Mouse (Mus musculus): Measurements from ENCODE around the gene Fbln2.

Gene Fbln2

GRCm38 (mm10) chr6:91185502-91185901 is 26.8 kb upstream of the Fbln2 start:
- Histone ChIP-seq H3K4me1 (replicated peaks; ENCODE audit: low read depth, low read length) (peaks cover 15% of the 10 kb centered on the region), H3K9me3 (ENCODE audit: low read length) (no peaks in the 10 kb centered on the region), H3K36me3 (ENCODE audit: insufficient read depth, low read length) (no peaks in the 10 kb centered on the region), H3K27me3 (ENCODE audit: insufficient read depth, low read length) (peaks cover 31% of the 10 kb centered on the region), H3K4me3 (replicated peaks; ENCODE audit: low read length) (no peak overlapping the region)
- TF ChIP-seq CTCF (conservative IDR thresholded peaks at IDR 0.05; ENCODE audit: low read length) (no peak), NANOG (IDR thresholded peaks at IDR 0.05; ENCODE audit: borderline replicate concordance, low read length) (no peak), POU5F1 (IDR thresholded peaks at IDR 0.05; ENCODE audit: borderline replicate concordance, low read length) (no peak)

DNA sequence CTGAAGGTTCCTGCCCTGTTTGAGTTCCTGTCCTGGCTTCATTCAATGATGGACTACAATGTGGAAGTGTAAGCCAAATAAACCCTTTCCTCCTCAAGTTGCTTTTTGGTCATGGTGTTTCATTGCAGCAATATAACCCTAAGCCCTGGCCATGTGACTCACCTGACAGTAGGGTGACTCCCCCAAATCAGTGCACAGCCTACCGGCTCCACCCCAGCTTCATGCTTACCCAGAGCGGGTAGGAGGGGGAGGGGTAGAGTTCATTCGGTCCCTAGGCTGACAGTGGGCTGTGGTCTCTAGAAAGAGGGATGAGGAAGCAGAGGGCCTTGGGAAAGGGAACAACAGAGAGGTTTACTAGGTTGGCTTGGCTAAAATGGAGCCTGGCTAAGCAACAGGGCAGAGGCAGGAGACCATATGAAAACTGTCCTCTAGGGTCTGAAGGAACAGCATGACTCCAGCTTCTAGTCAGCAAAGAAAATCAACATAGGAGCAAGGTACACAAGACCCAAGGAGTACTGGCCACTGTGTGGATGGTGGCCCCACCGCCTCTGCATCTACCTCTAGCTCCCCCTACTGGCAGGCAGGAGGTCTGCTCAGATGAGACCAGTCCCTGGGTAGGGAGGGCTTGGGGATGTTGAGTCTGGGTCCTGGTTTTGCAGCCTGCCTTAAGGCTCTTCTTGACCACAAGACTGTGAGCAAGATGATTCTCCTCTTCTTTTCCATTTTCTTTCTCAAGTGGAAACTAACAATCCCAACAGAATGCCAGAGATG is 25.9 kb upstream of the Fbln2 start:
- no peak overlapping the region for H3K4me3 ChIP-seq (replicated peaks; ENCODE audit: low read length)
- H3K36me3 ChIP-seq (ENCODE audit: insufficient read depth, low read length), result no peaks in the 10 kb centered on the region
- H3K27me3 ChIP-seq (ENCODE audit: insufficient read depth, low read length), result peaks cover 33% of the 10 kb centered on the region
- H3K9me3 ChIP-seq (ENCODE audit: low read length), result no peaks in the 10 kb centered on the region
- TF ChIP-seq NANOG (IDR thresholded peaks at IDR 0.05; ENCODE audit: borderline replicate concordance, low read length), result no peak
- TF ChIP-seq CTCF (conservative IDR thresholded peaks at IDR 0.05; ENCODE audit: low read length), result peak; percentile 92
- no peak for TF ChIP-seq POU5F1 (IDR thresholded peaks at IDR 0.05; ENCODE audit: borderline replicate concordance, low read length)
- peaks cover 7% of the 10 kb centered on the region for H3K4me1 ChIP-seq (replicated peaks; ENCODE audit: low read depth, low read length)

DNA sequence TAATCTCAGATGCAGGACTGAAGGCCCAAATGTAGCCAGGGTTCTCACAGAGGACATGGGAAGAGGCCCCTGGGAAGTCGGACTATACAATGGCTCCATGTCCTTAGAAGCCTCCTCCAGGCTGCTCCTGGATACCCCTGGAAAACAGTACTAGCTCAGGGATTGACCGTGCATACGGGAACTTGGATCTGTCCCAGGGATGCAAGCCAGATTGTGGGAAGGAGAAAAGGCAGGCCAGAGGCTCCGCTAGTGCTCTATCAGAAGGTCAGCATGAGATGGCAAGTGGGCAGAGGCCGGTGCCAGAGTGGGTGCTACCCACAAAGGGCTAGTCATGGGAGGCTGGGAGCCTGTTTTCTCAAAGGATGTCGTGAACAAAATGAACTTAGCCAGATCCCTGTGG is 25.3 kb upstream of the Fbln2 start:
- Histone ChIP-seq H3K4me1 (replicated peaks; ENCODE audit: low read depth, low read length) (0 out of 2 replicates have a peak, but pooled peaks cover 3% of the 10 kb centered on the region), H3K9me3 (ENCODE audit: low read length) (no peaks in the 10 kb centered on the region), H3K36me3 (ENCODE audit: insufficient read depth, low read length) (no peaks in the 10 kb centered on the region), H3K27me3 (ENCODE audit: insufficient read depth, low read length) (peaks cover 34% of the 10 kb centered on the region), H3K4me3 (replicated peaks; ENCODE audit: low read length) (no peak overlapping the region)
- TF ChIP-seq NANOG (IDR thresholded peaks at IDR 0.05; ENCODE audit: borderline replicate concordance, low read length) (no peak), POU5F1 (IDR thresholded peaks at IDR 0.05; ENCODE audit: borderline replicate concordance, low read length) (no peak), CTCF (conservative IDR thresholded peaks at IDR 0.05; ENCODE audit: low read length) (no peak)

DNA sequence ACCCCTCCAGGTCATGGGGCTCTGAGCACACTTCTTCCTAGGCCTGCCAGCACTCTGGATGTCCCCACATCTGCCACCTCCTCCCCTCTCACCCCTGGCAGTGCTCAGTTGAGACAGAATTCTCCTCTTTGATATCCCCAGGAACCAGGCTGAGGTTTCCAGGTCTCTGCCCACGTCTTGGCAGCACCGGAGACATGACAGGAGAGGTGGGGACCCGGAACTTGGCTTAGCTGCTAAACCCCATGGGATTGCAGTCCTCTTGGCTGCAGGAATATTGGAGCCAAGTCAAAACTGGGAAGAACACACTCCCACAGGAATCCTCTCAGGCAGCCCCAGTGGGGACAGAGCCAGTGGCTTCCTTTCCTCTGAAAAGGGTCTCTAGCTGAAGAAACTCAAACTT is 24.4 kb upstream of the Fbln2 start:
- no peak overlapping the region for H3K4me3 ChIP-seq (replicated peaks; ENCODE audit: low read length)
- no peaks in the 10 kb centered on the region for H3K9me3 ChIP-seq (ENCODE audit: low read length)

DNA sequence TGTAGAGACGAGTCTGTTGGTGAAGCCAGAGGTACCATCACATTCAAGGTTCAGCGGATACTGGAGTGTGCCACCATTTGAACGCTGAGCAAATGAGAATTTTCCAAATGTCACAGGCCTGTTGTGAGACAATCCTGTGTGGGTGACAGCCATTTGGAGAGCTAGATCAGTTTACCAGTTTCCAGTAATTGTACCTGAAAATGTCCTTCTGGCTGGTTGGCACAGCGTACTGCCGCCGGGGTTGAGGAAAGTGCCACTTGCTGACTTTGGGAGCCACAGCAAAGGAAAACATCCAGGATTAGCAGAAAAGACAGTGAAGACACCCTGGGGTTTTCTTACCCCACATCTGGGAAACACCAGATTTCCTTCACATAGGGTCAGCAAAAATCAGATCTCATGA is 22.3 kb upstream of the Fbln2 start:
- Histone ChIP-seq H3K9me3 (ENCODE audit: low read length) (no peaks in the 10 kb centered on the region), H3K4me1 (replicated peaks; ENCODE audit: low read depth, low read length) (0 out of 2 replicates have a peak, but pooled peaks cover 3% of the 10 kb centered on the region), H3K36me3 (ENCODE audit: insufficient read depth, low read length) (no peaks in the 10 kb centered on the region)

More for the DNA sequence above, 24.4 kb upstream of the Fbln2 start:
- no peak for TF ChIP-seq NANOG (IDR thresholded peaks at IDR 0.05; ENCODE audit: borderline replicate concordance, low read length)
- no peak for TF ChIP-seq CTCF (conservative IDR thresholded peaks at IDR 0.05; ENCODE audit: low read length)
- TF ChIP-seq POU5F1 (IDR thresholded peaks at IDR 0.05; ENCODE audit: borderline replicate concordance, low read length), result no peak
- Histone ChIP-seq H3K36me3 (ENCODE audit: insufficient read depth, low read length) (no peaks in the 10 kb centered on the region), H3K4me1 (replicated peaks; ENCODE audit: low read depth, low read length) (0 out of 2 replicates have a peak, but pooled peaks cover 3% of the 10 kb centered on the region), H3K27me3 (ENCODE audit: insufficient read depth, low read length) (peaks cover 42% of the 10 kb centered on the region)

DNA sequence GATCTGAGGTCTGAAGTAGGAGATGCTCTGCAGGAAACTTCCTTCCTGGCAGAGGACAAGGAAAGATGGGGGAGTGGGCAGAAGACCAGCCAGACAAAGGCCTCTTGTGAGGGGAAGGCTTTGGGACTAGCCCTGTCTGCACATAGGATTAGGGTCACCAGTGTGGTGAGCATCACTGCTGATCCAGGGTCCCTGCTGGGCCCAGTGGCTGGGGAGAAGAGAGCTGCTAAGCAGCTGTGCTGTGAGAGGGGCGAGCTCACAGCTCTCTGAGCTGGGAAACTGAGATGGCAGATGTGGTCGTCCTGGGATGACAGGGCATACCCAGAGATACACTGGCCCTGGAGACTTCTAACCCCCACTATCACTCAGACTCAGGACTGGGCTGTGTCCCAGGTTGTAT is 20.8 kb upstream of the Fbln2 start:
- TF ChIP-seq NANOG (IDR thresholded peaks at IDR 0.05; ENCODE audit: borderline replicate concordance, low read length) (no peak), CTCF (conservative IDR thresholded peaks at IDR 0.05; ENCODE audit: low read length) (no peak), POU5F1 (IDR thresholded peaks at IDR 0.05; ENCODE audit: borderline replicate concordance, low read length) (no peak)
- Histone ChIP-seq H3K27me3 (ENCODE audit: insufficient read depth, low read length) (peaks cover 53% of the 10 kb centered on the region), H3K4me1 (replicated peaks; ENCODE audit: low read depth, low read length) (no peaks in the 10 kb centered on the region), H3K36me3 (ENCODE audit: insufficient read depth, low read length) (no peaks in the 10 kb centered on the region), H3K4me3 (replicated peaks; ENCODE audit: low read length) (no peak overlapping the region), H3K9me3 (ENCODE audit: low read length) (no peaks in the 10 kb centered on the region)

More for the DNA sequence above, 22.3 kb upstream of the Fbln2 start:
- Histone ChIP-seq H3K27me3 (ENCODE audit: insufficient read depth, low read length) (peaks cover 50% of the 10 kb centered on the region), H3K4me3 (replicated peaks; ENCODE audit: low read length) (no peak overlapping the region)
- no peak for TF ChIP-seq CTCF (conservative IDR thresholded peaks at IDR 0.05; ENCODE audit: low read length)
- TF ChIP-seq NANOG (IDR thresholded peaks at IDR 0.05; ENCODE audit: borderline replicate concordance, low read length), result no peak
- TF ChIP-seq POU5F1 (IDR thresholded peaks at IDR 0.05; ENCODE audit: borderline replicate concordance, low read length), result no peak

GRCm38 (mm10) chr6:91192421-91192820 is 19.8 kb upstream of the Fbln2 start:
- Histone ChIP-seq H3K36me3 (ENCODE audit: insufficient read depth, low read length) (no peaks in the 10 kb centered on the region), H3K27me3 (ENCODE audit: insufficient read depth, low read length) (peaks cover 49% of the 10 kb centered on the region), H3K9me3 (ENCODE audit: low read length) (no peaks in the 10 kb centered on the region), H3K4me1 (replicated peaks; ENCODE audit: low read depth, low read length) (no peaks in the 10 kb centered on the region), H3K4me3 (replicated peaks; ENCODE audit: low read length) (no peak overlapping the region)
- TF ChIP-seq POU5F1 (IDR thresholded peaks at IDR 0.05; ENCODE audit: borderline replicate concordance, low read length) (no peak), CTCF (conservative IDR thresholded peaks at IDR 0.05; ENCODE audit: low read length) (no peak), NANOG (IDR thresholded peaks at IDR 0.05; ENCODE audit: borderline replicate concordance, low read length) (no peak)

DNA sequence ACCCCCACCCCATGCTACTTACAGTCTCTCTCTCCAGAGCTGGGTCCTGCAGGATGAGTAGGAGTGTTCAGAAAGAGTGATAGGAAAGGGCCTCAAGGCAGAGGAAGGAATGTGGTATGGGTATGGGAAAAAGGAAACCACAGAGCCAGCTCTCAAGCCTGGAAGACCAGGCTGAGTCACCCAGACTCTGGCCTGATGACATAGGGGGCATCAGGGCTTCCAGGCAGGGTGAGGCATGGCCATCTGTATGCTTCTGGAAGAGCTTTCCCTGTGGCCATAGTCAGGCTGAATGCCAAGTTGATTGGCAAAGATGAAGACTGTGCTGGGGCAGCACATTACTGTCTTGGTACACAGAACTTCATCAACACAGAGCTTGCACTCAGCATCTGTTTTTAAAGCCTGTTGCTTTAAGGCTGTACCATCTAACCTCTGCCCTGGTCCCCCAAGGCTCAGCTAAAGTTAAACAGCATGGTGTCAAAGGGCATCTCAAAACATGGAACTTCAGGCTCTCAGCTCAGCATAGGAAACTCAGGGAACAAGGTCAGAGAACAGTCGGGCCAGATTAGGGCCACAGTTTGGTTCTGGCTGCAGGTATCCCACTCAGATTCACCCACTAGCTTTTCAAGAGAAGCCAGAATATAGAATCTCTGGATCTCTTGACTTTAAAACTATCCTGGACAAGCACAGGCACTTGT is 19.3 kb upstream of the Fbln2 start:
- no peaks in the 10 kb centered on the region for H3K9me3 ChIP-seq (ENCODE audit: low read length)
- TF ChIP-seq POU5F1 (IDR thresholded peaks at IDR 0.05; ENCODE audit: borderline replicate concordance, low read length) (no peak), NANOG (IDR thresholded peaks at IDR 0.05; ENCODE audit: borderline replicate concordance, low read length) (no peak), CTCF (conservative IDR thresholded peaks at IDR 0.05; ENCODE audit: low read length) (no peak)
- H3K4me3 ChIP-seq (replicated peaks; ENCODE audit: low read length), result no peak overlapping the region
- H3K27me3 ChIP-seq (ENCODE audit: insufficient read depth, low read length), result peaks cover 48% of the 10 kb centered on the region
- no peaks in the 10 kb centered on the region for H3K36me3 ChIP-seq (ENCODE audit: insufficient read depth, low read length)
- no peaks in the 10 kb centered on the region for H3K4me1 ChIP-seq (replicated peaks; ENCODE audit: low read depth, low read length)

Measured in E14TG2a.4 (cell line).